Mouse (Mus musculus) myocyte (in vitro differentiated cells): ENCODE data around the gene Agr3.

ENCODE experiments used
- CEBPB ChIP-seq: IDR thresholded peaks from 2 replicates; pipeline ENCODE4 v1.6.1; 2011; ENCODE audit warnings: mild to moderate bottlenecking, moderate library complexity; ENCODE audit not compliant: poor library complexity, insufficient read depth, severe bottlenecking
- E2F4 ChIP-seq: IDR thresholded peaks from one replicate; pipeline ENCODE4 v1.6.1; 2011; ENCODE audit warnings: mild to moderate bottlenecking, control low read depth, moderate library complexity; ENCODE audit not compliant: insufficient read depth
- MAX ChIP-seq: IDR thresholded peaks from one replicate; pipeline ENCODE4 v1.6.1; 2011; ENCODE audit warnings: low read depth, mild to moderate bottlenecking, control low read depth
- MYOD1 ChIP-seq, 3 experiments: IDR thresholded peaks; one replicate each; pipeline ENCODE4 v1.6.1; 2011; ENCODE audit warnings: control low read depth in 2 of 3, low read depth in 2 of 3, mild to moderate bottlenecking in 2 of 3, moderate library complexity in 1 of 3; ENCODE audit not compliant: insufficient read length in 2 of 3, control insufficient read depth in 1 of 3
- MYOG ChIP-seq, 3 experiments: IDR thresholded peaks; one replicate each; pipeline ENCODE4 v1.6.1; 2011; ENCODE audit warnings: control low read depth in 2 of 3, low read depth in 2 of 3, mild to moderate bottlenecking in 2 of 3; ENCODE audit not compliant: insufficient read length in 2 of 3, control insufficient read depth in 1 of 3, insufficient read depth in 1 of 3
- POLR2A ChIP-seq: IDR thresholded peaks from one replicate; pipeline ENCODE4 v1.6.1; 2011; ENCODE audit warnings: low read depth, mild to moderate bottlenecking, control low read depth, moderate library complexity; ENCODE audit not compliant: insufficient read length
- POLR2AphosphoS2 ChIP-seq: IDR thresholded peaks from one replicate; pipeline ENCODE4 v1.6.1; 2011; ENCODE audit warnings: low read depth, control low read depth; ENCODE audit not compliant: insufficient read length
- SRF ChIP-seq: IDR thresholded peaks from one replicate; pipeline ENCODE4 v1.6.1; 2011; ENCODE audit warnings: low read depth; ENCODE audit not compliant: control insufficient read depth, insufficient read length
- TCF12 ChIP-seq: IDR thresholded peaks from one replicate; pipeline ENCODE4 v1.6.1; 2011; ENCODE audit warnings: mild to moderate bottlenecking, control low read depth; ENCODE audit not compliant: poor library complexity, insufficient read depth, severe bottlenecking
- TCF3 ChIP-seq: IDR thresholded peaks from one replicate; pipeline ENCODE4 v1.6.1; 2011; ENCODE audit warnings: low read depth, control low read depth; ENCODE audit not compliant: insufficient read length
- USF1 ChIP-seq: IDR thresholded peaks from one replicate; pipeline ENCODE4 v1.6.1; 2011; ENCODE audit warnings: low read depth, mild to moderate bottlenecking, control low read depth, moderate library complexity

DNA sequence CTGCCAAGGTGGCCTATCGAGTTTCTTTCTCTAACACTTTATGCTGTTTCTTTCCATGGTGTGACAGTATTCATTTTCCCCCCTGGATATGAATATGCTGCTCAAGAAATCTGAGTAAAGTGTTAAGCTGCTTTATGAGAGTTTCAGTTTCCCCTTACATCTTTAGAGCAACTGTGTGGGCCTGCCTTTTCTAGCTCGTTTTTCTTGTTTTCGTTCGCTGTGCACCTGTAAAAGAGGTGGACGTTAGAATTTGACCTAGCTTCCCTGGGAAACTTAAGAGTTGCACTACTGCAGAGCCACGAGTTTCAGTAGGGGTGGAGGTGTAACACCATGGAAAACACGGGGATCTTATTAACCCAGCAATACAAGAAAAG is 41.3 kb downstream of the Agr3 start:
- TF ChIP-seq POLR2A (no peak), SRF (no peak), MYOD1 (IDR thresholded peaks at IDR 0.05; ENCODE audit: control insufficient read depth in 1 of 3, insufficient read length in 2 of 3, low read depth in 2 of 3) (no peak), USF1 (no peak), TCF12 (no peak), CEBPB (no peak), MAX (no peak), MYOG (IDR thresholded peaks at IDR 0.05; ENCODE audit: control insufficient read depth in 1 of 3, insufficient read depth in 1 of 3, insufficient read length in 2 of 3, low read depth in 2 of 3) (no peak), POLR2AphosphoS2 (no peak), E2F4 (no peak), TCF3 (no peak)
